8 mouse cellular contexts compared by ENCODE assay signal in the genomic region with DNA sequence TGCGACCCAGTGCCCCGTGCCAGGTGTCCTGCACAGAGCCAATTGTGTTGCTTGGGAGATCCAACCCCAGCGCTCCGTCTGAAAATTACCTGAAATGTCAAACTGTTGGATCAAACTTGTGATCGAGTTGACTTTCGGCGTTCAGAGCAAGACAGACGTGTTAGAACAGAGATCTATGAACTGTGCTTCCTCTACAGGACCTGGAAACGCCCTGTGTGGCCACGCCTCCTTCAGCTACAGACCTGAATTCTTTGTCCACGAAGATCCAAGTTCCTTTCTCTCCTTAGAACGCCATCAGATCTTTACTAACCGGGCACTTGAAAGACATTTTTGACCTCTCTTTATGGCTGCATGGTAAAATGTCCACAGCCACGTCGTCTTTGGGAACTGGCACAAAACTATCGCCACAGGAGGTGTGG. TPM values are rescaled to one million over a fixed set of nuclear protein-coding genes. Genes with fewer than 3 reads are reported as not detected.
DNase-seq lines count a peak whose midpoint lies in the region; ATAC-seq lines count a peak whose summit lies in the region.

TSS of gene Osmr (minus strand) at position 369 of the 419 bp plus-strand sequence.

- H3K27me3 ChIP-seq in kidney, embryonic 16.5 days (ENCODE audit: insufficient read depth, low read length): 0 out of 2 replicates have a peak, but pooled peaks cover 4% of the 10 kb centered on the region
- peaks cover 15% of the 10 kb centered on the region for H3K27me3 ChIP-seq in embryonic facial prominence, embryonic 11.5 days (ENCODE audit: control insufficient read depth, insufficient read depth, low read length)

- no peak for DNase-seq in kidney, postnatal 14 days
- peak; percentile 45 for DNase-seq in embryonic facial prominence, embryonic 11.5 days (ENCODE audit: low spot score)
- DNase-seq in induced T-regulatory cell, adult 2 months (ENCODE audit: low read depth): peak; percentile 31
- DNase-seq in mesoderm, embryonic 11.5 days (ENCODE audit: low read depth, low spot score): peak; percentile 23
- no peak for DNase-seq in right cerebral cortex, adult 18-20 months
- DNase-seq in left cerebral cortex, postnatal 4 days: no peak
- DNase-seq in gastrocnemius, postnatal 14 days: no peak

- peaks cover 18% of the 10 kb centered on the region for H3K4me1 ChIP-seq in kidney, embryonic 16.5 days (ENCODE audit: insufficient read depth, low read length)
- H3K4me1 ChIP-seq in embryonic facial prominence, embryonic 11.5 days (ENCODE audit: control insufficient read depth, insufficient read depth, low read length): peaks cover 5% of the 10 kb centered on the region

- intact Hi-C loops in left cerebral cortex, postnatal 4 days (cut with DNase I): no loop called here
- intact Hi-C loops in gastrocnemius, postnatal 14 days (cut with DNase I; ENCODE audit: low total_unique reads): no loop called here

- peak within 1 kb of the TSS; percentile 59 for H3K4me3 ChIP-seq in kidney, embryonic 16.5 days (ENCODE audit: low read length)
- H3K4me3 ChIP-seq in embryonic facial prominence, embryonic 11.5 days (ENCODE audit: low read depth, low read length): peak within 1 kb of the TSS; percentile 46

- peak within 1 kb of the TSS; percentile 64 for H3K9ac ChIP-seq in kidney, embryonic 16.5 days (replicated peaks; ENCODE audit: low read length)
- peak within 1 kb of the TSS; percentile 46 for H3K9ac ChIP-seq in embryonic facial prominence, embryonic 11.5 days (replicated peaks; ENCODE audit: low read length)

- peak; percentile 52; the same call in 1 of the 2 replicates for ATAC-seq in kidney, embryonic 16.5 days (ENCODE audit: low FRiP score, low TSS enrichment)
- ATAC-seq in embryonic facial prominence, embryonic 11.5 days (replicated peaks; ENCODE audit: insufficient number of reproducible peaks, low FRiP score, low TSS enrichment, low read depth): no peak

- no peaks in the 10 kb centered on the region for H3K36me3 ChIP-seq in kidney, embryonic 16.5 days (ENCODE audit: insufficient read depth, low read length)
- H3K36me3 ChIP-seq in embryonic facial prominence, embryonic 11.5 days (replicated peaks; ENCODE audit: control insufficient read depth, insufficient read depth, low read depth, low read length): no peaks in the 10 kb centered on the region

- H3K4me2 ChIP-seq in kidney, embryonic 16.5 days (replicated peaks; ENCODE audit: low read depth, low read length): peak within 1 kb of the TSS; percentile 69
- peak within 1 kb of the TSS; percentile 82 for H3K4me2 ChIP-seq in embryonic facial prominence, embryonic 11.5 days (ENCODE audit: low read depth, low read length)

- H3K27ac ChIP-seq in kidney, embryonic 16.5 days (ENCODE audit: low read length): no peak within 1 kb of the TSS
- no peak within 1 kb of the TSS for H3K27ac ChIP-seq in embryonic facial prominence, embryonic 11.5 days (replicated peaks; ENCODE audit: low read depth, low read length)

- H3K9me3 ChIP-seq in kidney, embryonic 16.5 days (ENCODE audit: low read length): no peaks in the 10 kb centered on the region
- H3K9me3 ChIP-seq in embryonic facial prominence, embryonic 11.5 days (replicated peaks; ENCODE audit: control insufficient read depth, low read length): no peaks in the 10 kb centered on the region

- WGBS in kidney, embryonic 16.5 days: 6% methylated on average over 16 of the region's 16 CpGs
- 6% methylated on average over 16 of the region's 16 CpGs for WGBS in embryonic facial prominence, embryonic 11.5 days

RNA-seq across cellular contexts. Expression of gene Osmr, which starts in this region (rescaled TPM):
- 1.8 and 2.0 TPM in 2 replicates for polyA plus RNA-seq in kidney, embryonic 16.5 days (2015; fragmentation: Nextera tagmentation; extraction: Ambion mirVana)
- 0.22 and 0.42 TPM in 2 replicates for polyA plus RNA-seq in embryonic facial prominence, embryonic 11.5 days (2014; fragmentation: Nextera tagmentation; extraction: Ambion mirVana)
- total RNA-seq in left cerebral cortex, postnatal 4 days (2021): 1 to 10 TPM; 3.6 to 3.7 TPM
- total RNA-seq in gastrocnemius, postnatal 14 days (2021): 1 to 10 TPM; 4.2 to 5.9 TPM

Comparison
In these comparisons a context has a peak if more than half of its experiments do, and no peak if none do; other contexts are left out.
1. Peak in DNase-seq, H3K4me3 ChIP-seq, H3K9ac ChIP-seq and H3K4me2 ChIP-seq in embryonic facial prominence, embryonic 11.5 days; RNA of the gene not detected or under 1 TPM.
2. DNase-seq: peak in induced T-regulatory cell, adult 2 months (single experiment) and mesoderm, embryonic 11.5 days (single experiment); none in kidney, postnatal 14 days (single experiment), right cerebral cortex, adult 18-20 months (single experiment), left cerebral cortex, postnatal 4 days (single experiment) and gastrocnemius, postnatal 14 days (single experiment).